Mouse (Mus musculus): ENCODE measurements around the gene Zfyve9. TPM values are rescaled to one million over a fixed set of nuclear protein-coding genes. Genes with fewer than 3 reads are reported as not detected.

The Zfyve9 gene
- total RNA-seq (2021), result 31.5 and 31.6 TPM in 2 replicates
- long read RNA-seq, partial matches to known transcripts, result 4 of 6 reads
- long read RNA-seq, other reads (novel, unspliced or antisense), result 2 of 6 reads

DNA sequence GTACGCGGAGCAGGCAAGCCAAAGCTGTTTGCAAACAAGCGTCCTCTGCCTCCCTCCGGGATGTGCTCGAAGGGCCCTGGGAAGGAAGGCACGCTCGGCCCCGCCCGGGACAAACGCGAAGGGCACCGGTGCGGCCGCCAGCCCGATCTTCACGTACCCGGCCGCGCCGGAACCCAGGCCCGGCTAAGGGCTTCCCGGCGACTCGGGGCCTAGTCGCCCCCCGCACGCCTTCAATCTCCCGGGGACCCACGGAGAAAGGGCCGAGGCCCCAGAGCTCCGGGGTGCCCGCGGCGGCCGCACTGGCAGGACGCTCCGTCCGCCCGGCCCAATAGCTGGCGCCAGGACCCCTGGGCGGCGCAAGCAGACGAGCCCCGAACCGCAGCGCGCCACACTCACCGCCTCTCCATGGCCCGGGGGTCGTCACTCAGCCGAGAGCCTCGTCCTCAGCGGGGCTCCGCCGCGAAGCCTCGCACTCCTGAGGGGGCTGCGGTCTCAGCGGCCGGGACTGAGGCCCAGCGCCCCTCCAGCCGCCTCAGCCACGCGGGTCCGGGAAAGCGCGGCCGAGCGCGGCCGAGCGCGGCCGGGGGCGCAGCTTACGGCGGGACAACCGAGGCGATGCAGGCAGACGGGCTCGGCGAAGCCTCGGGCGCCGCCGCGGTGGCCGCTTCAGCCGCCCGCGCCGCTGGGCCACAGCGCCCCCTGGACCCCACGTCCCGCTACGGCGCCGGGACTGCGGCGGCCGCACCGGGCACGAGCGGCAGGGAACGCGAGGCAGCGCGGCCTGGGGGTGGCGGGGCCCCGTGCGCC lies at the start of gene Zfyve9:
TSS of gene Zfyve9 (minus strand) at position 742 of the 807 bp plus-strand sequence.
- DNase-seq, result peak; percentile 89

DNA sequence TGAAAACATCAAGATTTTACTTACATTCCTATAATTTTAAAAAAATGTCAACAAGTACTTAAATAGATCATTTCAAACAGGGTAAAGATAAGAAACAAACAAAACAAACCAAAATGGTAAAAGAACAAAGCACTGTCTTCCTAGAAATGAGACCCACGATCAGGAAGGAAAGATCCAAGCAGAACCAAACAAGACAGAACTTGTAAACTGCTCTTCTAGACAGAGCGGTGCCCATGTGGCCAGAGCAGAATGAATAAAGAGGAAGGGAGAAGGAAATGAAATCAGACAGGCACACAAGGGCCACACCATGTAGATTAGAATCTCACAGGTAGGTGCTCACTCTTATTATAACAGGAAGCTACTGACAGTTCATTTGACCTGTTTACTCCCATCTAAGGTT lies 46.0 kb upstream of the Zfyve9 start:
- no peak for DNase-seq

DNA sequence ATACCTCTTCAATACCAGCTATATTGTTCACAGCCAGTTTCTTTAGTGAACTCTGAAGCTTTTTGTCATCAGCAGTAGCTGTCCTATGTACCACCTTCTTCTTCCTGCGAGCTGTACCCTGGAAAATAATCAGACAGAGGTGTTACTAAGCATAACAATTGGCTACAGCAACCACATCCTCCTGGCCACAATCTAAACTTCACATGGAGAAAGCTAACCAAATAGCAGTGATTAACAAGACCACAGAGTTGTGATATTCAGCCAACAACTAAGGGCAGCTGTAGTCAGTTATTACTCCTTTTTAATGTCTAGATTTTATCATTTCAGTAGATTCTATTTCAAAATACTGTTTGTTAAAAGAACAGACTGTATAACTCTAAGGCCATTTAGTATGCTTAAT lies 45.5 kb upstream of the Zfyve9 start:
- no peak for DNase-seq

- DNase-seq, result no peak
These were observed 45.1 kb upstream of the Zfyve9 start for GRCm38 (mm10) chr4:108825677-108826076.

DNA sequence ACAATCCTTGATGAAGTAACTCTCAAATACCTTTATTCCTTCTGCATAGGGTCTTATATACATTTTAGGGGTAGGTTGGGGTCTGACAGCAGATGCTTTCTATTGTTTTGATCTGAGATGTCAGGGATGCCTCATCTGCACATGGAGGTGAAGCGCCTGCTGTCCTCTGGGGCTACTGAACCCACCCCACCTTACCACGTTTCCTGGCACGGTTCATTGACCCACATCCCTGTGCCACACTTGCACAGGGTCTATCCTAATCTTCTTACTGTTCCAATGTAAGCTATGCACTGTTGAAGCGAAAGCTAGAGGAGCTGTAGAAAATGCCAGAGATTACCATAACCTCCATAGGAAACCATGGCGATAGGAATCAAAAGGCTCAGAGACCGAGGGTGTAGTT lies 31.0 kb upstream of the Zfyve9 start:
- DNase-seq, result no peak

DNA sequence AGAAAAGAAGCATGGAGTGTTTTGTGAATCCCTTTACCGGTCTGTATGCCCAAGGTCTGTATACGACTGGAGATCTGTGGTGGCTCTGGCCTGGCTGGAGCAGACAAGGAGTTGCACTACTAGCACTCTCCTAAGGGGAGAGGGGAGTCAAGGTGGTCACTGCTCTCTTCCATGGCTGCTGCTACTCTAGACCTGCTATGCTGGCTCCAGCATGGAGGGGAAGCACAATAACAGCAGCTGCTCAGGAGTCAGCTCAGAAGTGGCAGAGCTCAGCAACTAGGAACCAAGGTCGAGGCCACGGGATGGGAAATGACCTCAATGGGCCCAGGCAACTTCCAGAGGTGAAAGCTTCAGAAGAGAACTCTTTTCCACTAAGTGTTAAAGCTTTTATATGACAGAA lies 30.5 kb upstream of the Zfyve9 start:
- DNase-seq, result no peak

GRCm38 (mm10) chr4:108803535-108803934 lies 22.9 kb upstream of the Zfyve9 start:
- DNase-seq, result no peak

DNA sequence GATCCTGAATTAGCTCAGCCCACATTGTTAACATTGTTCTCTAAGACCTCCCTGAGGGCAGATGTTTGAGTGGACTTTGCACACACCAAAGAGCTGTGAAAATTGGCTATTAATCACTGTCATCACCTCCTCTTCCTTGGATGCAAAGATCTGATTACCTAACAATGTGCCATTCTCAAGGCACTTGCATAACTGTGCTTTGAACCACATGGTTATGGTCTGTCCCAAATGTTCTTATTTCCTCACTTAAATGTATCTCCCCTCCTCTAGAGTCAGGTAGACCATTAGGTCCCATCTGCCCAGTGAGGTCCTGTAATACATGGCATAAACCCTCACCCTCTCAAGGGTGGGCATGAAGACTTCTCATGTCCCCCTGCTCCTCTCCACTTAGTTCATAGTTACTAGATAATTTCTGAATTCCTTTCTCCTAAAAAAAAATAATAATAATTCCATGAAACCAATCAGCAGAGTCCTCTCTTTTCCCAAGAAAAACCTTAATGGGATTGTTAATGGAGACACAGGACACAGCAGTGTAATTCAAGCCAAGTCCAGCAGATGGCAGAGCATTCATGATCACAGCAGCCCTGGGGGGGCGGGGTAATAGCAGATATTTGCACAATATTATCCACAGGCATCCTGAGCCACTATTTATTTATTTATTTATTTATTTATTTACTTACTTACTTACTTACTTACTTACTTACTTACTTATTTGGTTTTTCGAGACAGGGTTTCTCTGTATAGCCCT lies 17.7 kb upstream of the Zfyve9 start:
- peak; percentile 75 for DNase-seq

GRCm38 (mm10) chr4:108796701-108797100 lies 16.1 kb upstream of the Zfyve9 start:
- DNase-seq, result no peak

GRCm38 (mm10) chr4:108793941-108794340 lies 13.3 kb upstream of the Zfyve9 start:
- no peak for DNase-seq

GRCm38 (mm10) chr4:108790507-108790906 lies 9.9 kb upstream of the Zfyve9 start:
- no peak for DNase-seq

- DNase-seq, result no peak
These were observed 8.8 kb upstream of the Zfyve9 start for GRCm38 (mm10) chr4:108789258-108789936.

GRCm38 (mm10) chr4:108782421-108783085 lies 2.0 kb upstream of the Zfyve9 start:
- peak; percentile 31 for DNase-seq

GRCm38 (mm10) chr4:108781596-108781995 lies 998 bp upstream of the Zfyve9 start:
- no peak for DNase-seq

DNA sequence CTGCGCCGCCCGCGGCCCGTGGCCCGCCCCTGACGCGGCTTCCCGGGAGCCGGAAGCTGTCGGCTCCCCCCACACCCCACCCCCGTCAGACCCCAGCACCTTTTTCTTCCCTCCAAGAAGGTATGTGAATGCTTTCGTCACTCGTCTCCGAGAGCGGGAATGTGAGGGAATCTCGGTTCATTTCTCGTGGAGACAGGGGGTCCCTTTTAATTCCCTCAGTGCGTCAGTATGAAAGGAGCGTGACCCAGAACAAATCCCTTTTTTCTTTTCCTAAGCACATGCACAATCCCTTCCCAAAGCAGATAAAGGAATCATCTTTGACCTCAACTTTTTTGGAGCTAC lies 237 bp upstream of the Zfyve9 start:
- no peak for DNase-seq

DNA sequence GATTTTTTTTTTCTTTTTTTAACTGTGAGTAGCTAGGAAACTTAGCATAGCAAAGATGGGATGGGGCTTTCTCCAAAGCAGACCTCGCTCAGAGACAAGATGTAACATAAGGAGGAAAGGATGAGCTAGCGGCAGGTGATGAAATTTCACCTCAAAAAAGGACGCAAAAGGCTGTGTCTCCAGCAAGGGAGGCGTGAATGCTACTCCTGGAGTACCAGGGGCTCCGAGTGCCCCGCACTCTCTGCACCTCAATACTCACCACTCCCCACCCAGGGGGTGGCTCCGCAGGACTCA lies 888 bp downstream of the Zfyve9 start:
- no peak for DNase-seq

DNA sequence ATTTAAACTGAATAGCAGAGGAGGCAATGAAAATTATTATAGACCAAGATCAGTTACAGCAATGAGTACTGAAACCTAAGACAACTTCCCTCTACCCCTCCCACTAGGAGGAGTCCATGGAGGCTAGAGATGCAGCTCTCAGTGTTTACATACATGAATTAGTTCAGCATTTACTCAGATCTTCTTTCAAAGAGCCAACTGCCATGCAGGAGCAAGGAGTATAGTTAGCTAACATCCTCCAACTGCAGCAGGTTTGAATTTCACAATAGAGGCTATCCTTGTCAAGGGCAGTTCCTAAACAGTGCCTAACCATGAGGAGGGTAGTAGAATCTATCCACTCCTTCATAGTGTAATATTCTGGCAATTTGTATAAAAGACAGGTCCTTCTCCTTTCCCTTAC lies 12.1 kb downstream of the Zfyve9 start:
- DNase-seq, result no peak

GRCm38 (mm10) chr4:108759583-108759982 lies 21.0 kb downstream of the Zfyve9 start:
- no peak for DNase-seq

DNA sequence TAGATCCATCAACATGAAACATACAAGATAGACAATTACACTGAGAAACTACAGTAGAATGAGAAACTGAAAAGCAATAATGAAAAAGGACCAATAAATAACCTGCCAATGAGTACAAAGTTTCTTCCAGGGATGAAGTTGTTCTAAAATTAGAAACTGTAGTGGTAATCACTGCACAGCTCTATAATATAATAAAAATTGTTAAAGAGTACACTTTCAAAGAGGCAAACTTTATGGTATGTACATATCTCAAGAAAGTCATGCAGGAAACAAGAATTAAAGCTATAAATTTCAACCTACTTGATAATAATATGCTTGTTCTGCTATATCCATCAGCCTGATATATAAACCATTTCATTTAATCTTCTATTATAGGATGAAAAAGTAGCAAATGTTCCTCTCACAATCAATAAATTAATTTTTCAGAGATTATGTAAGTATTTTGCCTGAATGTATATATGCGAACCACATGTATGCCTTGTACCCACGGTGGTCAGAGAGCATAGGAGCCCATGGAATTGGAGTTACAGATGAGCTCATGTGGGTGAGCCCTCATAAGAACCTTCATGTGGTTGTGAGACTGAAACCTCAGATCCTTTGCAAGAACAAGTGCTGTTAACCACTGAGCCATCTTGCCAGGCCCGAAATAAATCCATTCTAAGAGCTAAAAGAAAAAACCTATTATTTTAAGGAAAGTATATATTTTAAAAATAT lies 34.3 kb downstream of the Zfyve9 start:
- no peak for DNase-seq

- DNase-seq, result no peak
These were observed 49.0 kb downstream of the Zfyve9 start for GRCm38 (mm10) chr4:108731582-108731981.

DNA sequence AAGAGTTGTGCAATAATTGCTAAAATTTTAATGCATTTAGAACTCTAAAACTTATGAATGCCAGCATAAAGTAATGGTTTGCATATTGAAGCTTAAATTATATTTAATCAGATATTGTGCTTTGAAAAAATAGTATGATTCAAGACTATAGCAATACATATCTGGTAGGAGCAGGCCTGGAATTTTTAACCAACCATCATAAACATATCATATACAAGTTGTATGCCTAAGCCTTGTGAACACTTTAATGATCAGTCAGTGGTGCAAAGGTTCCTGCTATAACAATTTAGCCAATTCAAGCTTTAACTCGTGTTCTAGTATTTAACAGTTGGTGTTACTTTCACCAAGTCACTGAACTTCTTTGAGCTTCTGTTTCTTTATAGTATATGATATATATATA lies 50.1 kb downstream of the Zfyve9 start:
- DNase-seq, result no peak

- no peak for DNase-seq
These were observed 56.5 kb downstream of the Zfyve9 start for GRCm38 (mm10) chr4:108724102-108724501.

Data from adrenal gland, postnatal 25 days (tissue).